Mouse (Mus musculus): ENCODE data around the gene Ugt1a7c.

The Ugt1a7c gene

GRCm38 (mm10) chr1:88240072-88240471 is 145.2 kb downstream of the Ugt1a7c start:
- DNase-seq (ENCODE audit: low spot score): no peak

- no peak for DNase-seq (ENCODE audit: low spot score)
Observed at GRCm38 (mm10) chr1:88240579-88240978, 145.7 kb downstream of the Ugt1a7c start.

- no peak for DNase-seq (ENCODE audit: low spot score)
Observed at GRCm38 (mm10) chr1:88243861-88244260, 149.0 kb downstream of the Ugt1a7c start.

- no peak for DNase-seq (ENCODE audit: low spot score)
Observed at GRCm38 (mm10) chr1:88245881-88246280, 151.0 kb downstream of the Ugt1a7c start.

GRCm38 (mm10) chr1:88246386-88246785 is 151.5 kb downstream of the Ugt1a7c start:
- peak; percentile 78 for DNase-seq (ENCODE audit: low spot score)

- DNase-seq (ENCODE audit: low spot score): no peak
Observed at GRCm38 (mm10) chr1:88247660-88248059, 152.8 kb downstream of the Ugt1a7c start.

GRCm38 (mm10) chr1:88248658-88249057 is 153.8 kb downstream of the Ugt1a7c start:
- DNase-seq (ENCODE audit: low spot score): no peak

- DNase-seq (ENCODE audit: low spot score): no peak
Observed at GRCm38 (mm10) chr1:88249596-88249995, 154.7 kb downstream of the Ugt1a7c start.

- no peak for DNase-seq (ENCODE audit: low spot score)
Observed at GRCm38 (mm10) chr1:88250023-88250422, 155.2 kb downstream of the Ugt1a7c start.

- no peak for DNase-seq (ENCODE audit: low spot score)
Observed at GRCm38 (mm10) chr1:88253106-88253505, 158.2 kb downstream of the Ugt1a7c start.

GRCm38 (mm10) chr1:88253540-88253939 is 158.7 kb downstream of the Ugt1a7c start:
- peak; percentile 94 for DNase-seq (ENCODE audit: low spot score)

- no peak for DNase-seq (ENCODE audit: low spot score)
Observed at GRCm38 (mm10) chr1:88254793-88255465, 160.1 kb downstream of the Ugt1a7c start.

- DNase-seq (ENCODE audit: low spot score): no peak
Observed at GRCm38 (mm10) chr1:88255466-88255857, 160.6 kb downstream of the Ugt1a7c start.

GRCm38 (mm10) chr1:88255989-88256754 is 161.3 kb downstream of the Ugt1a7c start:
- DNase-seq (ENCODE audit: low spot score): no peak

GRCm38 (mm10) chr1:88256886-88257663 is 162.2 kb downstream of the Ugt1a7c start:
- DNase-seq (ENCODE audit: low spot score): no peak

- no peak for DNase-seq (ENCODE audit: low spot score)
Observed at GRCm38 (mm10) chr1:88257681-88258080, 162.8 kb downstream of the Ugt1a7c start.

- DNase-seq (ENCODE audit: low spot score): no peak
Observed at GRCm38 (mm10) chr1:88258361-88258760, 163.5 kb downstream of the Ugt1a7c start.

- DNase-seq (ENCODE audit: low spot score): no peak
Observed at GRCm38 (mm10) chr1:88258881-88259642, 164.2 kb downstream of the Ugt1a7c start.

- DNase-seq (ENCODE audit: low spot score): no peak
Observed at GRCm38 (mm10) chr1:88259643-88260024, 164.8 kb downstream of the Ugt1a7c start.

- DNase-seq (ENCODE audit: low spot score): peak; percentile 92
Observed at GRCm38 (mm10) chr1:88260114-88260513, 165.3 kb downstream of the Ugt1a7c start.

GRCm38 (mm10) chr1:88260604-88261377 is 165.9 kb downstream of the Ugt1a7c start:
- DNase-seq (ENCODE audit: low spot score): no peak
